Mouse (Mus musculus) heart, adult 2 months (tissue): Measurements from ENCODE around the gene Cchcr1.

Source experiments
- CTCF ChIP-seq: fragments of 200-600 bp; IDR thresholded peaks from 2 replicates; pipeline ENCODE4 v1.8.1; 2022; ENCODE audit warnings: antibody characterized with exemption, mild to moderate bottlenecking, moderate library complexity
- POLR2A ChIP-seq: fragments of 200-500 bp; IDR thresholded peaks from 2 replicates; pipeline ENCODE4 v1.6.1; 2011; ENCODE audit warnings: mild to moderate bottlenecking, low read depth, low read length, control low read depth; ENCODE audit not compliant: insufficient read depth

GRCm38 (mm10) chr17:35526644-35527043, 9.7 kb downstream of the Cchcr1 start:
- TF ChIP-seq CTCF (no peak), POLR2A (no peak)
